Mouse (Mus musculus): ENCODE measurements around the gene Dcaf6.

Gene Dcaf6

DNA sequence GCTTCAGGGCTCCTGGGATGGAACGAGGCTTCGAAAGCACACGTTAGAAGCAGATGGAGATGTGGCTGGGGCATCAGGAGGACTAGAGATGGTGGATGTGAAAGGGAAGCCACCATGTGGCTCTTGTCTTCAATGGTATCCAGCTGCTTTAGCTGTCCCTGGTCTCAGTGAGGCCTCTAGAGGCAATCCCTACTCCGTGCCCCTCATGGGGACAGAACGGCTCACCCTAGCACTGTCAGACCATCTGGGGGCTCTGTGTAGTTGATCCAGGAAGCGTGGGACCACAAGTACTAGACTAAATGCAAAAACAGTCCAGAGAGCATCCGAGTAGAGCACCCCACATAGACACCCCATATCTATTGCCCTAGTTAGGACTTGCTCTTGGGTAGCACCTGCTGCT, 138.4 kb downstream of the Dcaf6 start:
- DNase-seq (ENCODE audit: extremely low read depth, low read depth), result no peak

DNA sequence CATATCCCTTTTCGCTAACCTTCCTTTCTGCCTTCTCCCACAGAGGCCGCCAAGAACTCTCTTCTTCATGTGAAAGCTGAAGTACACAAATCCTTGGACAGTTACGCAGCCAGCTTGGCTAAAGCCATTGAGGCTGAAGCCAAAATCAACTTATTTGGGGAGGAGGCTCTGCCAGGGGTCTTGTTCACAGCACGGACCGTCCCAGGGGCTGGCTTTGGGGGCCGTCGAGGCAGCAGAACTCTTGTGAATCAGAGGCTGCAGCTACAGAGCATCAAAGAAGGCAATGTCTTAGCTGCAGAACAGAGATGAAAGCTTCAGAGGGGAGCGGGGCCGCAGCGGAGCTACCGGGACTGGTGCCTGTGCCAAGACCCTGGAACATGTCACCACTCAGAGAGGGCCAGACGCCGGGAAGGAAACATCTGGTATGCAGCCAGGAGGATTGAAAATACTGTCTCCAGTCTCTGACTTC, 138.8 kb downstream of the Dcaf6 start:
- DNase-seq (ENCODE audit: extremely low read depth, low read depth), result no peak

DNA sequence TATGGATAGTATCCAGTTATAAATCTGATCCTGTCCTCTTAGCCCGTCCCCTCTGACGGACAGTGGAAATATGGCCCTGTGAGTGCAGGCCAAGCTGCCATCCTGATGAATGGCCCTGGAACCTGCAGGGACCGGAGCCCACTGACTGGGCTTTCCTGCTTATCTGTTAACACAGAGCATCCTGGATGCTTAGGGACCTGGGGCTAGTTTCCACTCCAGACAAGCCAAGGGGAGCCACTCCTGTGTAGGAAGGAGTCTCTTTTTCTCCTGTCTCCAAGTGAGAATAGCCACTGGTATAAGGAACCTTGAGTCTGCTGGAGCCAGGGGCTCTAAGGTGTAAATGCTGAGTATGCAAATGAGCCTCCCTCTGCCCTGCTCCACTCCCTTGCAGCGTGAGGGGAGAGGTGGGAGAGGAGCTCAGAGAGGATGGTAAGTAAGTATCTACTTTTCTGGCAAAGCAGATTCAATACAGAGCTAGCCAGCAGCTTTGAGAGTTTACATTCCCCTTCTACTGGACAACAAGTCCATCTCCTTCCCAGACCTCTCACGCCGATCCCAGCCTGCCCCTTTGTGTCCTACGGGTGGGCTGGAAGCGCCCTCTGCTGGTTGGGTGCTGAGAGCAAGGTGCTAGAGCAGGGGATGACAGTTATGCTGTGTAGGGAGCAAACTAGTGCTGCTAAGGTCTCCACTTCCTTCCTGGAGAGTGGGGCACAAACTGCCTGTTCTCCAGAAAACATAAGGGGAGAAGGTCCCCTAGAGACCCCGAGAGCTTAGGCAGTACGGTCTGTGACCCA, 139.9 kb downstream of the Dcaf6 start:
- DNase-seq (ENCODE audit: extremely low read depth, low read depth), result peak; percentile 34

DNA sequence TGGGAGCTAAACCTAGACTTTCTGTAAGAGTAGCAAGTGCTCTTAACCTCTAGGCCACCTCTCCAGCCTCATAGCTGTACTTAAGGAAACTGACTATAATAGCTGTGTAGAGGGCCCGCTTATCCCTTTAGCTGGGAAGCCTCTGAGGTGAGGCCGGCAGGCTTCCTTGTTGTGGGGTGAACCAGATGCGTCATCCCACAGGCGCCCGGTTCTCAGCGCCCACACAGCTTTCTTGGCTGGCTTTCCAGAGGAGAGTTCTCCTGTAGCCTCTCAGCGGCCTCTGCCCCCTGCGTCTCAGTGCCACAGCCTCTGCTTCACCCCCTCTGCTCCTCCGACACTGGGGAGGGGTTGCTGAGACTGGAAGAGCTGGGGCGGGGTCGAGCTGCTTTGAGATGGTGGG, 143.9 kb downstream of the Dcaf6 start:
- DNase-seq (ENCODE audit: extremely low read depth, low read depth), result no peak

DNA sequence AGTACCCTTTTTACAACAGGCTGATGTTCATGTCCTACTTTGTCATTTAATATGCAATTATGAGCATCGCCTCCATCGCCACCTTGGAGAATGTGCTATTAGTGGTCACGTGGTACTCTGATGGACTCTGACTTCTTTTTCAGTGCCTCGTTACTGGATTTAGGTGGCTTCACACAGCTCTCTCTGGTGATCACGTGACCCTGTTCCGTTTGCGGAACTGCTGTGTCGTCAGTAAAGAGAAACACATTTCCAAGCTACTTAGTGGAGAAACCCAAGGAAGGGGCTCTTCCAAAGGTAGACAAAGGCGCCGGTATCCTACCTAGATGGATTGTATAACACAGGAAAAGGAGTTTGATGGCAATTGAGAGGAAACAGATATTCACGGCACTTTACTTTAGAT, 152.1 kb downstream of the Dcaf6 start:
- DNase-seq (ENCODE audit: extremely low read depth, low read depth), result no peak

DNA sequence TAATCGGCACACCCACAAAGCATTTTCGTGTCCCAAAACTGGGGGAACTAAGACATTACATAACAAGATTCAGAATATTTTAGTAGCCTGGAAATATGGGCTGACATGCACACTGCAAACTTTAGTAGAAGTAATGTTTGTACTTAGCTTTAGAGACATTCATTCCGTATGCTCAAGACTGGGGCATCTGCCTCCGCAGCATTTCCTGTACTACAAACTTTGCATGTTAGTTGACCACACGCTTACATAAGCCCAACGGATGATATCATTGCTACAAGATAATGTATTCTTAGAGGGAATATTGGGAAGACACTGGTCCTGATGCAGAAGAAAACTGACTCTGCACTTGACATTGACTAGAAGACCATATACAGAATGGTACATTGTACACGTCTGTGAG, 155.9 kb downstream of the Dcaf6 start:
- no peak for DNase-seq (ENCODE audit: extremely low read depth, low read depth)

DNA sequence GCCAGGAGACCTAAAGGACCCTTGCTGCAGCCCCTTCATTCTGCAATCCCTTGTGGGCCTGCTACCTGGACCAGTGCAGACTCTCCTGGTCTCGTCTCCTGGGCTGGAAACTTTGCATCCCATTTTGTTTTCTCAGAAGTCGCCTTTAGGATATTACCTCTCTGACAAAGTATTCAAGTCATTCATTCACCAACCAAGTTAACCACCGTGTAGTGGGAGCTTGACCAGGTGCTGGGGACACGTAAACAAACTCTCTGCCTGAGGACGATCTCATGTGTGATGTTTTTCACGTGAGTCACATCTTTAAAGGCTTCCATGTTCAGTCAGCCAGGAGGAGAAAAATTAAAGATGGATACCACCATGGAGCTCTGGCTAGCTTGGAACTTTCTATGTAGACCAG, 157.1 kb downstream of the Dcaf6 start:
- no peak for DNase-seq (ENCODE audit: extremely low read depth, low read depth)

DNA sequence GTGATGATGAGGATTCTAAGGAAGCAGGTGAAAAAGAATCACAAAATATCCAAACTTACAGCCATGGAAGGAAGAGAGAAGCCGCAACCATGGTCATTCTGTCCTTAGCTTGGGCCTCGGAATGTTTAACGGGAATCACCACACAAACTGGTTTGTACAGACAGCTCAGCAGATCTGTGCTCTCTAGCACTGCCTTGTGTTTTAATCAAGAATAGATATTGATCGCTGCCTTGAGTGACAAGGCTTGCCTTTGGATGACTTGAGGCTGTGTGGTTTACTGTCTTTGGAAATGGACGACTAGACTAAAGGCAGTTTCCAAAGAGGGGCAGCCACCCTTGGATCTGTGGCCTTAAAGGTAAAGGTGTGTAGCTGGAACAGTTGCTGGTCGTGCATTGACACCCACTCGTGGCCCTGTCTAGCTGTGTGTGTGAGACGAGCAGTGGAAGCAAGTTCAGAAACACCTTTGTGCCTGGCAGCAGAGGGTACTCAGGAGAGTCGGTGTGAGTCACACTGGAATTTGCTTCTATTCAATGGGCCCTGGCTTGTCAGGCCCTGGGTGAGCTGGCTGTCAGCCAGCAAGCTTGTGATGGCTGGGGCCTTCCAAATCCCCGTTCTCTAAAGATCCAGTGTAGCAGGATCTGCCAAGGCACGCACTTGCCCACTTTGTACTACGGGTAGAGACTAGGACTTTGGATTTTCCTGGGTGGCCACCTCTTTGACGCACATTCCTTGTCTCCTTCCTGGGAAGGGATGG, 157.6 kb downstream of the Dcaf6 start:
- no peak for DNase-seq (ENCODE audit: extremely low read depth, low read depth)

DNA sequence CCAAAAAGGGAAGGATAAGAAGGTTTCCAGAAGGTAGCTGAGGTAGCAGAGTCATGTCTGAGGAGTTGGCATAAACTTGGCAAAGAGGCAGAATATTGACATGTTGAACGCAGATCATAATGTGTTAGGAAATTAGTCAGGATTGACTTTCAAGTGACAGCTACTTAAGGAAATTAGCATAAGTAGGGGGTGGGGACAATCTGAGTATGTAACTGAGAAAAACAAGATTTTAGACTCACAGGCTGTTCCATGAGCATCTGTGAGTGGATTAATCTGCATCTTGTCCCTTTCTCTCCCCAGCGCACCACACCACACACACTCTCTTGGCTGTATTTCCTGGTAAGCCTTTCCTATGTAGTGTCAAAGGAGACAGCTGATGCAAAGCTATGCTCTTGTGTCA, 158.7 kb downstream of the Dcaf6 start:
- DNase-seq (ENCODE audit: extremely low read depth, low read depth), result no peak

DNA sequence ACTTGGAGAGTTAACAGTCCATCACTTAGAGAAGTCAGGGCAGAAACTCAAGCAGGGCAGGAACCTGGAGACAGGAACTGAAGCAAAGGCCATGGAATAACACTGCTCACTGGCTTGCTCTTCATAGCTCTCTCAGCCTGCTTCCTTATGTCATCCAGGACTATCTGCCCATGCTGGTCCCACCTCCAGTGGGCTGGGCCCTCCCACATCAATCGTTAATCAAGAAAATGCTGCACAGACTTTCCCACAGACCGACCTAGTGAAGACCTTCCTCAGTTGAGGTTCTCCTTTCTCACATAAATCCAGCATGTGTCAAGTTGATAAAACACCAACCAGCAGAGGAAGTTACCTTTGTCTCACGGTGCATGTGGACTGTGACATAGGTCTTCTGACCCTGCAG, 159.2 kb downstream of the Dcaf6 start:
- no peak for DNase-seq (ENCODE audit: extremely low read depth, low read depth)

DNA sequence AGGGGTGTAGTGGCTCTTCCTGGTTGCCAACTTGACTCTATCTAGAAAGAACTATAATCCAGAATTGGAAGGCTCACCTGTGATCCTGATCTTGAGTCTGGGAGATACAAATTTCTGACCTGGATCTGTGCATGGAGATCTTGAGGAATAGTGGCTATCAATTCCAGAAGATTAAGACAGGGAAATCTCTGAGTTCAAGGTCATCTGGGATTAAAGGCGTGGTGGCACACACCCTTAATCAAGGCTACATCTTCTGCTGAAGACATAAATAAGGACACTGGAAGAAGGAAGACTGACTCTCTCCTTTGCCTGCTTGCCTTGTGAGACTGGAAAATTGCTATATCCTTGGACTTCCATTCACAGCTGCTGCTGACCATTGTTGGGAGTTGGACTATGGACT, 164.8 kb downstream of the Dcaf6 start, which contains the start of gene Gpr161:
Gene Gpr161 (plus strand): TSS at position 301 of the 400 bp plus-strand sequence.
- no peak for DNase-seq (ENCODE audit: extremely low read depth, low read depth)

DNA sequence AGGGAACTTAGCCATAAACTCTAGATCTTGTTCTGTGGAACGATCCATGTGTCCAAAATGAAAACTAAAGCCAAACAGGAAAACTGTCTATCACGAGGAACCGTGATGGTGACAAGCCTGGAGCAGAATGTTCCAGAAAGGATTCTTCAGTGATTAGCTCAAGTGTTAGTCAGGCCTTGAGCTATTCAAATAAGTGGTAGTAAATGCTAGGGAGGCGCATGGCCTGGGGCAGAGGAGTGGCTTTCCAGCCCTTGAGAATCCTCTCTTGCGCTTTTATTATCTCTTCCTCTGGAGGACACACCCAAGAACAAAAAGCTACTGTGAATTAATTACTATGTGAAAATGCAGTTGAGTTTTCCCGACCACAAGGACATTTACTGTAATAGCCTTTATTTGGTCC, 168.7 kb downstream of the Dcaf6 start:
- DNase-seq (ENCODE audit: extremely low read depth, low read depth), result no peak

DNA sequence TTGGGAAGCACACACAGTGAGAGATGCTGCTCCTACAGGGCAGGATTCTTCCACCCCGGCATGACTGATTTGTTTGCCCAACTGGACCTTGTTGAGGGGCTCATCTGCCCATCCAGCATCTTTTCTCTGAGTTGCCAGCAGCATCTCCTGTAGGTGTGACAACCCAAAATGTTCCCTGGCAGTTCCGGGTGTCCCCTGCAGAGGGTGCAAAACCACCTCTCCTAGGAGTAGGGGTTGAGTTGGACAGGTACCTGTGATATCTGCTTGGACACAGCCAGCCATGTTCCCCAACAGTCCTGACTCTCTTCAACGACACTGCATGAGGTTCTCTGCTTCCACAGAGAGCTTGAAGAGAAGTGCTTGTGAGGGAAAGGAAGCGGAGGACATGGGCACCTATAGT, 170.4 kb downstream of the Dcaf6 start:
- no peak for DNase-seq (ENCODE audit: extremely low read depth, low read depth)

DNA sequence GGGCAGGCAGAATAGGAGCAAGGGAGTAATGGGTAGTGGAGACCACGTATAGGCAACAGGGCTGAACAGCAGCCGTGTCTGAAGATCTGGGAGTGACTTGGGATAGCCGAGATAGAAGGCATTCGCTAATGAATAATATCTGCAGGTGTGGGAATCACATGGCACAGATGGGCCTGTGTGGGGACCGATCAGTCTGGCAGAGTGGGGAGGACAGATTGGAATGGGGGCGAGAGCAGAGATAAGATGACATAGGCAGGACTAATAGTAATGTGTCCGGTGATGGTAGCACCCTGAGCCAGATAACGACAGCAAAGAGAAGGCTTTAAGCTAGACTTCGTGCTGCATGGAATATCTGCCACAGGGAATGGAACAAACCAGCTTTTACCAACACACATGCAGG, 172.1 kb downstream of the Dcaf6 start:
- DNase-seq (ENCODE audit: extremely low read depth, low read depth), result no peak

DNA sequence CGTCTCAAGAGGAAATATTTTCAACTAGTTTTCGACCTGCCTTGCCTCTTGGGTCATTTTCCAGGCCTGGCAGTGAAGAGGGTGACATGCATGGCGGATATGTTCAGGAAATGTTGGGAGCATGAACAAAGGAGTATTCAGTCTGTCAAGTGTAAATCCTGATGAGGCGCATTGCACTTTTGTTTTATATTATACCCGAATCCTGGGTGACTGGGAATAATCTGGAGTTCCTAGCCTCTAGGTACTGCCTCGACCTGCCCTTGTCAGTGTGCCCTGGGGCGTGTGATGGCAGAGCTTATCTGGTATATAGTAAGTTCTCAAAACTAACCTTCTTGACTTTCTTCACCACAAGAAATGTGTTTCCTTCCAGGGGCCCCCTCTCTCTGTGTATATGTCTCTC, 176.2 kb downstream of the Dcaf6 start:
- DNase-seq (ENCODE audit: extremely low read depth, low read depth), result no peak

DNA sequence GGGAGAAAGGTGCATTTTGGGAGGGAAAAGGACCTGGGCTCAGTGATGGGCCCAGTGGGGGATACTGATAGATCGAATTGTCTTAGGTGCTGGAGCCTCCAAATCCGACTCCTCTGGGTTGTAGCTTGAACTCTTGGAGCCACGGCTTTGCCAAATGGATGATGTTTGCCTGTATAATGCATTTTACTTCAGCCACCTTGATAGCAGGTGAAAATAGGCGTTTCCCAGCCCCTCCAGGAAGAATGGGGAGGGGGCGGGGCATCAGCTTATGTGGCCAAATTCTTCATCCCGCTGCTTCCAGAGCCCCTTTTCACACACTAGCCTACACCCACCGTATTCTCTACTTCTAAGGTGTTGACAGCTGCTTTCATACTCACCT, 177.3 kb downstream of the Dcaf6 start:
- no peak for DNase-seq (ENCODE audit: extremely low read depth, low read depth)

DNA sequence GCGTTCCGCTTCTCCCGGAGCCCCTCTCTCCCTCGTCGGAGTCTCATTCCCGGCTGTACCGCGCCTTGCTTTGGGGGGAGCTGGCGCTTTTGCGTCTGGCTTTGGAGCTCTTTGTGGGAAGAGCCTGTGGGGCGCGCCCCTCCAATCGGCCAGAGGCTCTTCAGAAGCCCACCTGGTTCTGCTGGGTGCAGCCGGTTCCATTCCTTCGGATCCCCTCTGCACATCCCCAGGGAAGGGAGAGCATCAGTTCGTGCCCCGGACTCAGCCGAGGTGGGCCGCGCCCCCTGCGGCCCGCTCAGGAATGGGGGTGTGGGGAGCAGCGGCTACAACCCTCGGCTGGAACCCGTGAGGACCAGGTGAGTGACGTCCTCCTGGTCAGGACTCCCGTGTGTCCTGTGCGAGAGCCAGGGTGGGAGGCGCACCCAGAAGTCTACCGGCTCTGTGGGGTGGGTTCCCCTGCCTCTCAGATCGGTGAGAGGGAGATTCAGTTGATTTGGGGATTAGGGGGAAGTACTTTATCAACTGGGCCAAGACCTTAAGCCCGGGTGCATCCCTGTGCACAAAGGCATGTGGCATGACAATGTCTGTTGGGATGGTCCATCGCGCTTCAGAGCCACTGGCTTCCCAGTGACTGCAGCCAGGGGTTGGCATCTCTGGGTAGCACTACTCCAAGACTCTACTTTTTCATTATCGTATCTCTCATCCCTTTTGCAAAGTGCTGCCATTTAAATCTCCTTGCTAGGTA, 177.9 kb downstream of the Dcaf6 start:
- no peak for DNase-seq (ENCODE audit: extremely low read depth, low read depth)

DNA sequence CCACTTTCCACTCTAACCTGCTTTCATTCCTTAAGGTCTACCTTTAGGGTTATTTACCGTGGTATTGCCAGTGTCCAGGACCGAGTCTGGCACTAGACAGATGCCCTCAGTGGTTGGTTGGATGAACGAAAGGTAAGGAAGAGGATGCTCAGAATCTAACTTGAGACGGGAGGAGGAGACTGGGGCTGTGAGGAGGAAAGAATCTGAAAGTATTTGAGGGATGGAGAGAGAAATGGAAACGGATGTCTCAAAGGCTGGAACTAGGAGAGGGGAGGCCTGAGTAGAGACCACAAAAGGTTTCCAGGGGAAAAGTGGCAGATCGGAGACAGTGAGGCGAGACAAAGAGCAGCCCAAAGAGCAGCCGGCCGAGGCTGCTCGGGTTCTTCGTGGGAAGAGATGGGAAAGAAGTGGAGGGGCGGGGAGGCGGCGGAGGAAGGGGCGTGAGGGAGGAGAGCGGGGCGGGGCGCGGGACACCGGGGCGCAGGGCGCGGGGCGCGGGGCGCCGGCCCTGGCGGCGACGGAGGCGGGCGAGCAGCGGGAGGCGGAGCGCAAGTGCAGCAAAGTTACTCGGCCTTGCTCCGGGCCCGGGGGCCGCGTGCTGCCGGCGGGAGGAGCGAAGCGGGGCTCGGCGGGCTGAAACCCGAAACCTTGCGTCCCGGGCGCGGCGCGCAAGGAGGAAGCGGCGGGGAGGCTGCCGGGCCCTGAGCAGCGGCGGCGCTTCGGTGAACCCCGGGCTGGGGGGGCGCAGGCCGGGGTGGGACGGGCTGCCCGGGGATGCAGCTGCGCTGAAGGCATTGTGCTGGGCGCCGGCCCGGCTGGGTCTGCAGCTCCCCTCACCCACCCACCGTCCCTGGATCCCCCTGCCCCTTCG, 178.7 kb downstream of the Dcaf6 start:
- no peak for DNase-seq (ENCODE audit: extremely low read depth, low read depth)

DNA sequence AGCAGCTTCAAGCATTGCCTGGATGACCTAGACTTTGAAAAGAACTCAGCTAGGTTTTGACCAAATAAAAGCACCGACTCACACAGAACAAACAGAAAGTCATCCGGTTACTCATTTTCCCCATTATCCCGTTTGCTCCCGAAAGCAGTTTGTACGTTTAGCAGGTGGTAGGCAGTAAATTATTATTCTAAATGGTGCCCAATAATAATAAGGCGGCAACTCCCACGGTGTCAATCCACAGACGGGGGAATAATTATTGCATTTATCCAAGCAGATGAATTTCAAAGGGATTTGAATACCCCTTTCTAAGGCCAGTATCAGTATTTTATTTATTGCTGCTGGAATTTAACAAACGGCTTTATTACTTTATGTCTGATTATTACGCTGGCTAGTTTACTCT, 179.5 kb downstream of the Dcaf6 start:
- DNase-seq (ENCODE audit: extremely low read depth, low read depth), result no peak

Measured in MEL-GATA-1-ER (cell line).